Mouse (Mus musculus) ES-Bruce4 (cell line): ENCODE results near the gene Sdhaf1.

Source experiments
- CTCF ChIP-seq: IDR thresholded peaks from one replicate; pipeline ENCODE4 v1.8.1; 2011; ENCODE audit warnings: low read depth, low read length
- POLR2A ChIP-seq: IDR thresholded peaks from one replicate; pipeline ENCODE4 v1.8.1; 2011; ENCODE audit warnings: low read length; ENCODE audit not compliant: insufficient read depth

DNA sequence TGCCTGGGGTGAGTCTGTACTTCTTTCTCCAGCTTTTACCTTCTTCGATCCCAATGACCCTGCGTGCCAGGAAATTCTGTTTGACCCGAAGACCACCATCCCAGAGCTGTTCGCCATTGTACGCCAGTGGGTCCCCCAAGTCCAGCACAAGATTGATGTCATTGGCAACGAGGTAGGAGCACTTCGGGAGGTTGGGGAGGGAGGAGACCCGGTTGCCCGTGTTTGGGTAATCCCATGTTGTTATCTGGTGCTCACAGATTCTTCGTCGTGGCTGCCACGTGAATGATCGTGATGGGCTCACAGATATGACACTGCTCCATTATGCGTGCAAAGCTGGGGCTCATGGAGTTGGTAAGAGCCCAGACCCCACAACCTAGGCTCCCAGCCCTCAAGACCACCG is 26.9 kb downstream of the Sdhaf1 start:
- TF ChIP-seq CTCF (no peak), POLR2A (no peak)
